Mouse (Mus musculus) liver, postnatal 0 days (tissue): ENCODE results near the gene Lmo2. TPM values are rescaled to one million over a fixed set of nuclear protein-coding genes. Genes with fewer than 3 reads are reported as not detected.

ENCODE experiments used
- ATAC-seq: fragments of 200-750 bp; cut with Nextera tagmentation; 2 replicates; pipeline ENCODE4 v1.8.0; 2017; ENCODE audit warnings: mild to moderate bottlenecking, moderate library complexity
- DNase-seq: peaks from one replicate; pipeline ENCODE4 v3.0.0-alpha.2; 2016
- H3K27ac ChIP-seq: fragments of 300-500 bp; sonication (generic); 2 replicates; pipeline ENCODE4 v1.5.1; 2014; ENCODE audit warnings: antibody characterized with exemption, moderate library complexity, mild to moderate bottlenecking, low read depth
- H3K27me3 ChIP-seq: fragments of 300-500 bp; sonication (generic); 2 replicates; pipeline ENCODE4 v1.6.1; 2014; ENCODE audit warnings: low read length, control low read depth, mixed read lengths; ENCODE audit not compliant: insufficient read depth
- H3K36me3 ChIP-seq: fragments of 300-500 bp; sonication (generic); replicated peaks from 2 replicates; pipeline ENCODE4 v1.6.1; 2014; ENCODE audit warnings: mild to moderate bottlenecking, control low read depth, low read length, moderate library complexity, mixed read lengths; ENCODE audit not compliant: insufficient read depth
- H3K4me1 ChIP-seq: fragments of 300-500 bp; sonication (generic); 2 replicates; pipeline ENCODE4 v1.6.1; 2014; ENCODE audit warnings: antibody characterized with exemption, mild to moderate bottlenecking, control low read depth; ENCODE audit not compliant: insufficient read depth
- H3K4me2 ChIP-seq: fragments of 300-500 bp; sonication (generic); 2 replicates; pipeline ENCODE4 v1.6.1; 2014; ENCODE audit warnings: low read depth, mild to moderate bottlenecking, low read length, moderate library complexity, mixed read lengths
- H3K4me3 ChIP-seq: fragments of 300-500 bp; sonication (generic); 2 replicates; pipeline ENCODE4 v1.5.1; 2014; ENCODE audit warnings: low read depth, low read length
- H3K9ac ChIP-seq: fragments of 300-500 bp; sonication (generic); replicated peaks from 2 replicates; pipeline ENCODE4 v1.6.1; 2014; ENCODE audit warnings: mild to moderate bottlenecking, moderate library complexity
- H3K9me3 ChIP-seq: fragments of 300-500 bp; sonication (generic); 2 replicates; pipeline ENCODE4 v1.6.1; 2016; ENCODE audit warnings: mild to moderate bottlenecking, control low read depth, low read length, mixed read lengths
- CTCF ChIP-seq: sonication (generic); IDR thresholded peaks from 2 replicates; pipeline ENCODE4 v1.5.1; 2016; ENCODE audit warnings: antibody characterized with exemption, low read depth
- EP300 ChIP-seq: IDR thresholded peaks from 2 replicates; pipeline ENCODE4 v1.6.1; 2016; ENCODE audit warnings: antibody characterized with exemption, low read depth, mild to moderate bottlenecking
- WGBS: fragments of 180-500 bp; shearing (Covaris S2); extraction: QIAGEN DNeasy Blood & Tissue Kit; methylation state at CpG from one replicate; pipeline ENCODE4 v1.1.7; 2014; ENCODE audit not compliant: insufficient replicate concordance; 5-methylcytosine and 5-hydroxymethylcytosine counted together
- polyA plus RNA-seq: library from polyadenylated mRNA; unstranded; fragments of >200 nt; fragmentation: Nextera tagmentation; extraction: Ambion mirVana; gene quantifications from 2 replicates; pipeline ENCODE4 v1.2.1, GENCODE M21; 2015

Lmo2 gene
- polyA plus RNA-seq, 1 experiment from 2014 or later, result 58.8 TPM

DNA sequence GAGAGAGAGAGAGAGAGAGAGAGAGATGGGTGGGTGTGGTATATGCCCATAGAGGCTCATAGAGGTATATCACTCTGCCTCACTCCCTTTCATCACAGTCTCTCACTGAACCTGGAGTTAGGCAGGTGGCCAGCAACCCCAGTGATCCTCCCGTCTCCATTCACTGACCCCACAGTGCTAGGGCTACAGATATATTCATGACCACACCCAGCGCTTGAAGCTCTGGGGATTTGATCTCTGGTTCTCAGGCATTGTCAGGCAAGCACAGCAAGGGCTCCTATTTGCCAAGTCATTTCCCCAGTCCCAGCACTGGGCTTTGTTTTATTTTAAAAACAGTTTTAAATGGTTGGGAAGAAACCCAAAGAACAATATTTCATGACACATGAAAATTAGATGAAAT lies 25.8 kb upstream of the Lmo2 start:
- H3K9ac ChIP-seq, result no peak overlapping the region
- TF ChIP-seq CTCF, result no peak
- TF ChIP-seq EP300, result no peak
- peaks cover 24% of the 10 kb centered on the region for H3K4me1 ChIP-seq
- peak; percentile 51 for ATAC-seq
- H3K9me3 ChIP-seq, result no peaks in the 10 kb centered on the region
- DNase-seq, result no peak
- peak overlapping the region; percentile 40; the same call in 1 of the 2 replicates for H3K4me2 ChIP-seq
- H3K27ac ChIP-seq, result no peak overlapping the region
- H3K4me3 ChIP-seq, result no peak overlapping the region
- 39% methylated on average over 2 of the region's 2 CpGs for WGBS
- H3K36me3 ChIP-seq, result no peaks in the 10 kb centered on the region
- no peaks in the 10 kb centered on the region for H3K27me3 ChIP-seq

- Histone ChIP-seq H3K4me3 (no peak overlapping the region), H3K36me3 (no peaks in the 10 kb centered on the region), H3K9ac (no peak overlapping the region), H3K27me3 (no peaks in the 10 kb centered on the region), H3K9me3 (no peaks in the 10 kb centered on the region), H3K4me2 (no peak overlapping the region), H3K4me1 (peaks cover 24% of the 10 kb centered on the region), H3K27ac (no peak overlapping the region)
- TF ChIP-seq CTCF, result no peak
- TF ChIP-seq EP300, result no peak
- no peak for DNase-seq
- 37% methylated on average over 9 of the region's 9 CpGs for WGBS
- no peak for ATAC-seq
Observed at GRCm38 (mm10) chr2:103932480-103932879, 25.3 kb upstream of the Lmo2 start.

DNA sequence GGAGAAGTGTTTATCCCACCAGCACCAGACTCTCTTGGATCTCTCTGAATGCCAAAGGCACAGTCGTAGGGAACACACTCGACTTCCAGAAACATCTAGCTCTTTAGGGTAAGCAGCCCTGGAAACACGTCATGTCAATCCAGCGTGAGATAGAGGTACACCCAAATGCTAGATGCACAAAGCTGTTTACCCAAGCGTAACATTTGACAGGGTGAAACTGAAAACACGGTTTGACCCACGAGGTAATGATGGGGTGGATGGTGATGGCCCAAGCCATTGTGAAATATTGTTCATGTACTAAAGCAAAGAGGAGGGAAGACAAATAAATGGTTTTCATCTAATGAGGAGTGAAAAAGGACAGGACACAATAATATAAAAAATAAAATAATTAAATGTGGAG lies 23.5 kb upstream of the Lmo2 start:
- Histone ChIP-seq H3K27ac (no peak overlapping the region), H3K4me2 (no peak overlapping the region), H3K9me3 (no peaks in the 10 kb centered on the region), H3K4me3 (no peak overlapping the region), H3K9ac (no peak overlapping the region), H3K27me3 (no peaks in the 10 kb centered on the region), H3K36me3 (no peaks in the 10 kb centered on the region), H3K4me1 (peaks cover 24% of the 10 kb centered on the region)
- no peak for TF ChIP-seq EP300
- no peak for TF ChIP-seq CTCF
- DNase-seq (no peak), ATAC-seq (no peak)
- WGBS, result 48% methylated on average over 7 of the region's 7 CpGs

GRCm38 (mm10) chr2:103934670-103935069 lies 23.1 kb upstream of the Lmo2 start:
- TF ChIP-seq EP300 (no peak), CTCF (no peak)
- H3K9ac ChIP-seq, result no peak overlapping the region
- H3K27me3 ChIP-seq, result no peaks in the 10 kb centered on the region
- H3K4me1 ChIP-seq, result peaks cover 24% of the 10 kb centered on the region
- ATAC-seq, result no peak
- no peaks in the 10 kb centered on the region for H3K36me3 ChIP-seq
- H3K4me2 ChIP-seq, result no peak overlapping the region
- H3K27ac ChIP-seq, result no peak overlapping the region
- no peaks in the 10 kb centered on the region for H3K9me3 ChIP-seq
- WGBS, result 41% methylated on average over 3 of the region's 3 CpGs
- DNase-seq, result no peak
- H3K4me3 ChIP-seq, result no peak overlapping the region

DNA sequence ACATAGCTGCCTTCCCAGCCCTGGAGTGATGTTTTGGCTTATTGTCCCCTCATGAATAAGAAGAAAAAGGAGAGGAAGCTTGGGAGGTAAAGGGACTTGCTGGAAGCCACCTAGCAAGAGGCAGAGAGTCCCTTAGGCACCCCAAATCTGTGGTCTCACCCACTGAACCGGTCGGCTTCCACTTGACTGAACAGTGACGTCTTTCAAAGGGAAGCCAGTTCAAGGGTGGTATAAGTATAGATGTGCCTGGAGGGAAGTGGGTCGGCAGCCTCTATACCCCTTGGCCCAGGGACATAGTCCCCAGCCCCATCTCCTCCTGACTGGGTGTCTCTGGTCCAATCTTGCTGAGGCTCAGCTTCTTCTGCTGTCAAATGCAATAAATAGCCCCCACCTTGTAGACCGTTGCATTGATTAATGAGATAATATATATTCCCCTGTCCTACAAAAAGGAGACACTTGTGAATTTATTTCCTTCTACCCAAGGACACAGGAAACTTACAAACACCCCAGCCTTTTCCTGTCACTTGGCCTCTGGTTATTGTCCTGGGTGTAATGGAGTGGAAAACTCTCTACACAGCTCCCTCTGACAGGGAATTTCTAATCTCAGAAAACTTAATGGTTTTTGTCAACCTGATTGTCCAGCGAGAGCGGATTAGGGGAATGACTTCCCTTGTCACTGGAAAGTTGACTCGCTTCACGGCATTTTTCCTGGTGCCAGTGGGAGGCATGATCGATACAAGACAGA lies 21.9 kb upstream of the Lmo2 start:
- H3K4me1 ChIP-seq, result peaks cover 21% of the 10 kb centered on the region
- 66% methylated on average over 10 of the region's 10 CpGs for WGBS
- DNase-seq, result no peak

GRCm38 (mm10) chr2:103936666-103937065 lies 21.1 kb upstream of the Lmo2 start:
- Histone ChIP-seq H3K4me3 (no peak overlapping the region), H3K27me3 (no peaks in the 10 kb centered on the region), H3K4me1 (peaks cover 18% of the 10 kb centered on the region), H3K4me2 (no peak overlapping the region), H3K9ac (no peak overlapping the region), H3K36me3 (no peaks in the 10 kb centered on the region), H3K27ac (no peak overlapping the region), H3K9me3 (no peaks in the 10 kb centered on the region)
- TF ChIP-seq EP300 (no peak), CTCF (no peak)
- ATAC-seq (no peak), DNase-seq (no peak)
- whole genome bisulfite sequencing, result 86% methylated on average over 2 of the region's 2 CpGs

More for the DNA sequence above, 21.9 kb upstream of the Lmo2 start:
- no peaks in the 10 kb centered on the region for H3K36me3 ChIP-seq
- no peak for ATAC-seq
- H3K27me3 ChIP-seq, result no peaks in the 10 kb centered on the region
- no peak overlapping the region for H3K27ac ChIP-seq
- H3K4me3 ChIP-seq, result no peak overlapping the region
- no peak overlapping the region for H3K4me2 ChIP-seq
- H3K9me3 ChIP-seq, result no peaks in the 10 kb centered on the region
- TF ChIP-seq CTCF (no peak), EP300 (no peak)
- no peak overlapping the region for H3K9ac ChIP-seq

DNA sequence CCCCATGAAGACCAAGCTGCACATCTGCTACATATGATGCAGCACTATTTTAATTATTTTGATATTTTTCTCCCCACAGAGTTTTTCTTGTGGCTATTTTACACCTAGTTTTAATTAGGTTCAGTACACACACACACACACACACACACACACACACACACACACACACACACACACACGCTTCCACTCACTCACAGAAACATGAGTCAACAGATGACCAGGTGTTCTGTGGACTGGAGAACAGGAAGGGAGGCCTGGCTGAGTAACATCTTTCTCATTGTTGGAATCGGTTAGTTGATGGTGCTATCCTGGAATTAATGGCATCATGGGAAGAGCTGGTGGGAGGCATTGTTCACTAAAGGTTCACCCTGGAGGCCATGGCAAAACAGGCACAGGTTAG lies 20.1 kb upstream of the Lmo2 start:
- Histone ChIP-seq H3K4me3 (no peak overlapping the region), H3K9ac (no peak overlapping the region), H3K4me1 (peaks cover 9% of the 10 kb centered on the region), H3K9me3 (no peaks in the 10 kb centered on the region), H3K4me2 (no peak overlapping the region), H3K27me3 (no peaks in the 10 kb centered on the region), H3K27ac (no peak overlapping the region), H3K36me3 (no peaks in the 10 kb centered on the region)
- ATAC-seq, result no peak
- DNase-seq, result no peak
- WGBS, result 83% methylated on average over 2 of the region's 2 CpGs
- TF ChIP-seq EP300 (no peak), CTCF (no peak)
